Mouse (Mus musculus): ENCODE measurements around the gene Spock2. TPM values are rescaled to one million over a fixed set of nuclear protein-coding genes. Genes with fewer than 3 reads are reported as not detected.

Spock2 gene
- total and polyA plus RNA-seq, 3 experiments, result 0.10 to 0.13 TPM; not detected in 1

DNA sequence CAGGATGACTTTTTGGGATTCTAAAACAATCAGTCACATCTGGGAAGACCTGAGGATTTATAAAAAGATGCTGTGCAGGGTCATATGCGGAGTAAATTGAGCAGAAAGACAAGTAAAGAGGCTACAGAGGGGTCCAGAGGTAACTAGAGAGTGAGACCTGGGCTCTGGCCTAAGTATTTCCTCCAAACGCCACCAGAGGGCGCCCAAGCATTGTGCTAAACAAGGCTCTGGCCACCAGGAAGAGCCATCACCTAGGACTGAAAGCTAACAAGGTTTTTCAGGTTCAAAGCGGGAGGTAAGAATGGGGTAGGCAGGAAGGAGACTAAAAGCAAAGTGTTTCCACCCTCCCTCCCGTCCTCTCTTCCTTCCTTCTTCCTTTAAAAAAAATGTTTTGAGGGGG is 42.1 kb downstream of the Spock2 start:
- no peak overlapping the region for H3K4me2 ChIP-seq (ENCODE audit: insufficient read depth, low read depth, poor library complexity, severe bottlenecking)
- H3K27ac ChIP-seq (ENCODE audit: insufficient read depth, low read depth), result no peak overlapping the region
- dilution Hi-C loops (cut with MboI; ENCODE audit: extremely low pct_ligation_motif_present, extremely low pct_unique_long_range_greater_than_20kb, low sequenced_read_pairs) (no loop called here), in situ Hi-C loops (cut with MboI; ENCODE audit: low pct_ligation_motif_present, low pct_unique_long_range_greater_than_20kb, low sequenced_read_pairs) (no loop called here)
- peaks cover 9 to 38% of the 10 kb centered on the region in 2 experiments for H3K4me1 ChIP-seq (ENCODE audit: control insufficient read depth in 1 of 2, insufficient read depth in 2 of 2)
- peak; percentile 73 for TF ChIP-seq ELF1 (IDR thresholded peaks at IDR 0.05; ENCODE audit: low read depth, low read length)
- TF ChIP-seq KAT2A (IDR thresholded peaks at IDR 0.05; ENCODE audit: insufficient replicate concordance, low read length), result no peak
- TF ChIP-seq ZNF384 (IDR thresholded peaks at IDR 0.05; ENCODE audit: low read depth, low read length), result no peak
- no peak for TF ChIP-seq UBTF (IDR thresholded peaks at IDR 0.05; ENCODE audit: low read depth, low read length)
- TF ChIP-seq CHD2 (IDR thresholded peaks at IDR 0.05; ENCODE audit: low read length), result no peak
- peak; percentile 98 for TF ChIP-seq ZC3H11A (IDR thresholded peaks at IDR 0.05; ENCODE audit: low read depth, low read length)
- TF ChIP-seq MXI1 (IDR thresholded peaks at IDR 0.05; ENCODE audit: low read depth, low read length), result no peak
- peak; percentile 64 for TF ChIP-seq SIN3A (IDR thresholded peaks at IDR 0.05; ENCODE audit: low read length)
- peak; percentile 22; the same call in 1 of the 2 replicates for TF ChIP-seq NELFE (IDR thresholded peaks at IDR 0.05; ENCODE audit: low read depth, low read length)
- TF ChIP-seq IRF4 (IDR thresholded peaks at IDR 0.05; ENCODE audit: low read depth, low read length), result peak; percentile 27; the same call in 1 of the 2 replicates
- peak; percentile 99 for TF ChIP-seq SMC3 (IDR thresholded peaks at IDR 0.05; ENCODE audit: low read depth, low read length)
- TF ChIP-seq E2F4 (IDR thresholded peaks at IDR 0.05; ENCODE audit: insufficient replicate concordance, low read depth, low read length), result no peak
- TF ChIP-seq MEF2A (IDR thresholded peaks at IDR 0.05; ENCODE audit: borderline replicate concordance, low read depth, low read length), result no peak
- no peak for TF ChIP-seq POLR2AphosphoS2 (IDR thresholded peaks at IDR 0.05; ENCODE audit: low read depth, low read length)
- no peak for TF ChIP-seq JUND (conservative IDR thresholded peaks at IDR 0.05; ENCODE audit: low read depth, low read length)
- TF ChIP-seq NRF1 (IDR thresholded peaks at IDR 0.05; ENCODE audit: low read depth, low read length), result no peak
- no peak for TF ChIP-seq EP300 (IDR thresholded peaks at IDR 0.05; ENCODE audit: low read length)
- TF ChIP-seq POLR2A (IDR thresholded peaks at IDR 0.05; ENCODE audit: low read depth, low read length), result 0 out of 2 replicates have a peak, but pooled peaks have one; percentile 20
- no peak for TF ChIP-seq CHD1 (IDR thresholded peaks at IDR 0.05; ENCODE audit: low read depth, low read length)
- no peak for TF ChIP-seq ZMIZ1 (IDR thresholded peaks at IDR 0.05; ENCODE audit: low read depth, low read length)
- no peak for TF ChIP-seq BHLHE40 (IDR thresholded peaks at IDR 0.05; ENCODE audit: low read depth, low read length)
- TF ChIP-seq HCFC1 (IDR thresholded peaks at IDR 0.05; ENCODE audit: low read depth, low read length), result no peak
- no peak for TF ChIP-seq TCF12 (IDR thresholded peaks at IDR 0.05; ENCODE audit: low read depth, low read length)
- peak; percentile 88 to 98 for TF ChIP-seq CTCF (conservative IDR thresholded peaks at IDR 0.05 in 1 of 2, IDR thresholded peaks at IDR 0.05 in 1 of 2; ENCODE audit: low read depth in 2 of 2, low read length in 2 of 2)
- TF ChIP-seq MAZ (IDR thresholded peaks at IDR 0.05; ENCODE audit: low read depth, low read length), result no peak
- no peak for TF ChIP-seq TBP (conservative IDR thresholded peaks at IDR 0.05; ENCODE audit: low read depth, low read length)
- TF ChIP-seq MYC (IDR thresholded peaks at IDR 0.05; ENCODE audit: low read depth, low read length), result no peak
- H3K36me3 ChIP-seq (replicated peaks in 1 of 2; ENCODE audit: control insufficient read depth in 1 of 2, insufficient read depth in 1 of 2, low read length in 1 of 2), result peaks cover 0 to 5% of the 10 kb centered on the region in 2 experiments
- H3K4me3 ChIP-seq (replicated peaks in 1 of 3; ENCODE audit: low read depth in 2 of 3, low read length in 2 of 3, poor library complexity in 1 of 3), result no peak overlapping the region
- DNase-seq (ENCODE audit: extremely low read depth), result peak; percentile 94
- no peaks in the 10 kb centered on the region for H3K27me3 ChIP-seq (replicated peaks)
- H3K79me2 ChIP-seq (replicated peaks; ENCODE audit: control insufficient read depth, extremely low read depth, insufficient read depth, poor library complexity, severe bottlenecking), result no peaks in the 10 kb centered on the region
- no peak overlapping the region for H3K9ac ChIP-seq (ENCODE audit: insufficient read depth, low read depth)
- no peaks in the 10 kb centered on the region for H3K9me3 ChIP-seq (replicated peaks; ENCODE audit: low read length)

Measured in CH12.LX (cell line).